Mouse (Mus musculus): Measurements from ENCODE around the gene Fbxl20. TPM values are rescaled to one million over a fixed set of nuclear protein-coding genes. Genes with fewer than 3 reads are reported as not detected.

The Fbxl20 gene
- polyA plus RNA-seq, 3 experiments from 2014 or later, result 3.5 to 7.2 (median 7.2) TPM

- ATAC-seq, result no peak
Measured at GRCm38 (mm10) chr11:98047745-98048144, 102.5 kb downstream of the Fbxl20 start.

- ATAC-seq, result no peak
Measured at GRCm38 (mm10) chr11:98046466-98046865, 103.7 kb downstream of the Fbxl20 start.

- ATAC-seq, result no peak
Measured at GRCm38 (mm10) chr11:98045596-98045995, 104.6 kb downstream of the Fbxl20 start.

- ATAC-seq, result no peak
Measured at GRCm38 (mm10) chr11:98044074-98044473, 106.1 kb downstream of the Fbxl20 start.

- ATAC-seq, result no peak
Measured at GRCm38 (mm10) chr11:98042741-98043140, 107.5 kb downstream of the Fbxl20 start.

GRCm38 (mm10) chr11:98040975-98041374, 109.2 kb downstream of the Fbxl20 start:
- ATAC-seq, result no peak

GRCm38 (mm10) chr11:98037871-98038270, 112.3 kb downstream of the Fbxl20 start:
- no peak for ATAC-seq

GRCm38 (mm10) chr11:98035977-98036377, 114.2 kb downstream of the Fbxl20 start:
- ATAC-seq, result no peak

- ATAC-seq, result no peak
Measured at GRCm38 (mm10) chr11:98034840-98035239, 115.4 kb downstream of the Fbxl20 start.

GRCm38 (mm10) chr11:98034061-98034460, 116.1 kb downstream of the Fbxl20 start:
- ATAC-seq, result no peak

Other genes starting within 250 kb of the Fbxl20 start
- gene Plxdc1, start 164.0 kb downstream of the Fbxl20 start, polyA plus RNA-seq (2017; shearing (Covaris generic)), result 1 to 10 TPM; 1.1 to 8.5 (median 2.2) TPM
- 10 to 100 TPM; 43.8 to 60.5 (median 53.2) TPM for gene Arl5c, start 154.2 kb downstream of the Fbxl20 start, polyA plus RNA-seq (2017; shearing (Covaris generic))
- gene Cacnb1, start 127.4 kb downstream of the Fbxl20 start, polyA plus RNA-seq (2017; shearing (Covaris generic)), result 1 to 10 TPM; 1.5 to 2.7 (median 2.4) TPM
- gene Rpl19, start 123.7 kb downstream of the Fbxl20 start, polyA plus RNA-seq (2017; shearing (Covaris generic)), result 1,000 to 10,000 TPM; 2,465 to 4,071 (median 3,234) TPM
- under 1 TPM in 1 of 3 experiments, not detected in 2; 0.23 TPM for gene Stac2, start 96.9 kb downstream of the Fbxl20 start, polyA plus RNA-seq (2017; shearing (Covaris generic))
- 100 to 1,000 TPM in 1 of 3 experiments, 10 to 100 TPM in 2; 47.0 to 108 (median 55.5) TPM for gene Med1, start 42.9 kb upstream of the Fbxl20 start, polyA plus RNA-seq (2017; shearing (Covaris generic))
- 10 to 100 TPM; 17.0 to 29.1 (median 28.8) TPM for gene Cdk12, start 52.7 kb upstream of the Fbxl20 start, polyA plus RNA-seq (2017; shearing (Covaris generic))
- gene Neurod2, start 179.2 kb upstream of the Fbxl20 start, polyA plus RNA-seq (2017; shearing (Covaris generic)), result not detected
- gene Ppp1r1b, start 198.0 kb upstream of the Fbxl20 start, polyA plus RNA-seq (2017; shearing (Covaris generic)), result not detected
- gene Stard3, start 208.0 kb upstream of the Fbxl20 start, polyA plus RNA-seq (2017; shearing (Covaris generic)), result 10 to 100 TPM; 38.5 to 42.1 (median 40.3) TPM
- gene Tcap, start 233.4 kb upstream of the Fbxl20 start, polyA plus RNA-seq (2017; shearing (Covaris generic)), result not detected
- gene Pnmt, start 236.0 kb upstream of the Fbxl20 start, polyA plus RNA-seq (2017; shearing (Covaris generic)), result not detected